Mouse (Mus musculus) hindbrain, embryonic 13.5 days (tissue): Measurements from ENCODE around the gene Epb41l1. TPM values are rescaled to one million over a fixed set of nuclear protein-coding genes. Genes with fewer than 3 reads are reported as not detected.
A peak's percentile ranks its signal among the peaks of the same experiment; 100 is the strongest.
"Not testable (repeated sequence)": the region's sequence is repeated elsewhere in the genome, so short reads cannot be mapped to it uniquely, and the experiment has no call there.

ENCODE experiments used
- ATAC-seq: fragments of 200-750 bp; cut with Nextera tagmentation; 2 replicates; pipeline ENCODE4 v1.8.0; 2017; ENCODE audit warnings: moderate TSS enrichment; ENCODE audit not compliant: low FRiP score
- H3K27ac ChIP-seq: fragments of 300-500 bp; sonication (generic); 2 replicates; pipeline ENCODE4 v1.5.1; 2015; ENCODE audit warnings: inconsistent platforms, mild to moderate bottlenecking, moderate library complexity
- H3K27me3 ChIP-seq: fragments of 300-500 bp; sonication (generic); 2 replicates; pipeline ENCODE4 v1.6.1; 2015; ENCODE audit warnings: mild to moderate bottlenecking, inconsistent platforms
- H3K36me3 ChIP-seq: fragments of 300-500 bp; sonication (generic); 2 replicates; pipeline ENCODE4 v1.6.1; 2015; ENCODE audit warnings: mild to moderate bottlenecking, inconsistent platforms
- H3K4me1 ChIP-seq: fragments of 300-500 bp; sonication (generic); replicated peaks from 2 replicates; pipeline ENCODE4 v1.6.1; 2015; ENCODE audit warnings: inconsistent platforms
- H3K4me2 ChIP-seq: fragments of 300-500 bp; sonication (generic); 2 replicates; pipeline ENCODE4 v1.6.1; 2015; ENCODE audit warnings: inconsistent platforms, mild to moderate bottlenecking, moderate library complexity
- H3K4me3 ChIP-seq: fragments of 300-500 bp; sonication (generic); 2 replicates; pipeline ENCODE4 v1.5.1; 2015; ENCODE audit warnings: mild to moderate bottlenecking, inconsistent platforms
- H3K9ac ChIP-seq: fragments of 300-500 bp; sonication (generic); 2 replicates; pipeline ENCODE4 v1.6.1; 2015; ENCODE audit warnings: mild to moderate bottlenecking, inconsistent platforms
- H3K9me3 ChIP-seq: fragments of 300-500 bp; sonication (generic); 2 replicates; pipeline ENCODE4 v1.6.1; 2016; ENCODE audit warnings: inconsistent platforms
- WGBS: fragments of 180-500 bp; shearing (Covaris S2); methylation state at CpG from one replicate; pipeline ENCODE4 v1.1.7; 2015; 5-methylcytosine and 5-hydroxymethylcytosine counted together
- polyA plus RNA-seq: library from polyadenylated mRNA; unstranded; fragments of >200 nt; fragmentation: Nextera tagmentation; extraction: Ambion mirVana; gene quantifications from 2 replicates; pipeline ENCODE4 v1.2.1, GENCODE M21; 2015

Epb41l1 gene
- polyA plus RNA-seq, 1 experiment from 2014 or later, result 11.5 TPM

DNA sequence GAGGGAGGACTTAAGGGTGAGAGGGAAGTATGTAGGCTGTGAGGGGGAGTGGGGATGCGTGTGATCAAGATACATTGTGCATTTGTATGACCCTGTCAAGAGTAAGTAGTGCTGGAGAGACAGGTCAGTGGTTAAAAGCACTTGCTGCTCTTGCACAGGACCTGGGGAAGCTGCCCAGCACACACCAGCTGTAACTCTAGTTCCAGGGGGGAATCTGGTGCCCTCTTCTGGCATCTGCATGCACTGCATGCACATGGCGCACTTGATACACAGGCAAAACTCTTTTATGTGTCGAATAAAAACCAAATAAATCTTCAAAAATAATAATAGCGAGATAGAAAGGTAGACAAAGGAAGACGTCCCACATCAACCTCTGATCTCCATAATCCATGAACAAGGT, 77.2 kb downstream of the Epb41l1 start:
- no peak overlapping the region for H3K27ac ChIP-seq
- no peak overlapping the region for H3K4me2 ChIP-seq
- H3K36me3 ChIP-seq, result peaks cover 80% of the 10 kb centered on the region
- peaks cover 21% of the 10 kb centered on the region for H3K4me1 ChIP-seq
- no peak for ATAC-seq
- no peaks in the 10 kb centered on the region for H3K27me3 ChIP-seq
- H3K4me3 ChIP-seq, result no peak overlapping the region
- H3K9me3 ChIP-seq, result no peaks in the 10 kb centered on the region
- H3K9ac ChIP-seq, result no peak overlapping the region
- WGBS, result 44% methylated on average over 5 of the region's 5 CpGs

DNA sequence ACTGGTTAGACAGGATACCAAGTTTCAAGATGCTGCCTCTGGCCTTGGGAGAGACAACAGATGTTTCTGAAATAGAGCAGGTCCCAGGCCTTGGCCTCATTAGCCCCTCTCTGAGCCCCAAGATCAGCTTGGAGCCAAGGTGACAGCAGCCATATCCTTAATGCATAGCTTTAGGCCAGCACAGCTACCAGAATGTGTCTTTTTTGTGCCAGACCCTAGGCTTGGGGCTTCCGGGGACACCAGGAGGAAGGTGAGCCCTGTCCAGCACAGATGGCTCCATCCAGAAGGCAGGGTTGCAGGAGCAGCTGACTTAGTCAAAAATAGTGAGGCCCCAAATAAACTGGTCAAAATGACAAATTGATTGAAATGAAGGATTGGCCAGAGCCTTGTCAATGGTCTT, 80.3 kb downstream of the Epb41l1 start:
- no peaks in the 10 kb centered on the region for H3K27me3 ChIP-seq
- peaks cover 9% of the 10 kb centered on the region; the same call in 1 of the 2 replicates for H3K4me1 ChIP-seq
- 97% methylated on average over 1 of the region's 1 CpGs for WGBS
- no peaks in the 10 kb centered on the region for H3K9me3 ChIP-seq
- H3K4me3 ChIP-seq, result no peak overlapping the region
- H3K9ac ChIP-seq, result no peak overlapping the region
- ATAC-seq, result no peak
- H3K4me2 ChIP-seq, result no peak overlapping the region
- H3K27ac ChIP-seq, result no peak overlapping the region
- peaks cover 89% of the 10 kb centered on the region for H3K36me3 ChIP-seq

DNA sequence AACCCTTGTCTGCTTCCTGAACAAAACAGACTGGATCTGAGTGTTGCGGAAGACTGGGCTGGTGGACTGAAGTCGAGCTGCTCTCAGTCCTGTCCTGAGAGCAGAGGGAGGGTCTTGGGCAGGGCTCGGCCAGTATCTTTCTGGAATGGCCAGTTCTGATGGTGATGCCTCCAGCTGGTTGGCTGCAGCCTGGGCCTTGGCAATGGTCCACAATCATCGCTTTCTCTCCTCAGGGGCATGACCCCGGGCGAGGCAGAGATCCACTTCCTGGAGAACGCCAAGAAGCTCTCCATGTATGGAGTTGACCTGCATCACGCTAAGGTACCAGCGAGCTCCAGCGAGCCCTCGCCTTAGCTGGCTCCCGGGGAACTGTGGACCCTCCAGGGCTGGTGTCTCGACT, 84.8 kb downstream of the Epb41l1 start:
- Histone ChIP-seq H3K9me3 (no peaks in the 10 kb centered on the region), H3K4me2 (no peak overlapping the region), H3K9ac (no peak overlapping the region), H3K27me3 (no peaks in the 10 kb centered on the region), H3K4me1 (no peaks in the 10 kb centered on the region), H3K4me3 (no peak overlapping the region), H3K27ac (no peak overlapping the region), H3K36me3 (peaks cover 92% of the 10 kb centered on the region)
- WGBS, result 91% methylated on average over 13 of the region's 13 CpGs
- no peak for ATAC-seq

DNA sequence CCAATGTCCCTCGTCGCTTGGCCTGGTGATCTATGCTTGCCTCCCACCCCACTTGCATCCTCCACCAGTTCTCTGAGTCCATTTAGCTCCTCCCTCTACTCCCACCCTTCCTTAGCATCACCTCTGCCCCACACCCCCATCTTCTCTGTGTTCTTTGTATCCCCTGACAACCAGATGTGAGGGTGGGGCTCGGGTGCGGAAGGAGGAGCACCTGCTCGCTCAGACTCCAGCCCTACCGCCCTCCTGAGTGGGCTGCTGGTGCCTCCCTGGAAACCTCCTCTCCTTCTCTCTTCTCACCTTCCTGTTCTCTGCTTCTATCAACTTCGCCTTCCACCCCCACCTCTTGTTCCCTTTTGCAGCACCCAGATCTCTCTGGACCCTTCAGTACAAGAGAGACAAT, 91.3 kb downstream of the Epb41l1 start:
- no peaks in the 10 kb centered on the region for H3K4me1 ChIP-seq
- ATAC-seq, result no peak
- WGBS, result 82% methylated on average over 7 of the region's 7 CpGs

DNA sequence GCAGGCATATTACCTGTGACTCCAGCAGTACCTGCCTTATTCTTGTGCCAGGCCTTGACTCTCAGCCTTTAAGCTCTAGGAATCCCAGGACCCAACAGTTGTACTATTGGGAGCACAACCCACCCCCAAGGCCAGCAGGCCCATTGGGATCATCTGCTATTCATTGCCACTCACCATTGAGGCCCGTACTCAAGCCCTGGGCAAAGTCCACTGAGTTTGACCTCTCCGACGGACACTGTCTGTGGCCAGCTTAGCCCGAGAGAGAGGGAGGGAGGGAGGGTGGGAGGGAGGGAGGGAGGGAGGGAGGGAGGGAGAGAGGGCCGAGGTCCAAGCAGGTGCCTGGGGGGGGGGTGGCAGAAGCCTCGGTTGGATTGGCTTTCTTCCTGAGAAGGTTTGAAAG, 91.9 kb downstream of the Epb41l1 start:
- Histone ChIP-seq H3K36me3 (peaks cover 79% of the 10 kb centered on the region), H3K4me1 (no peaks in the 10 kb centered on the region), H3K4me3 (no peak overlapping the region), H3K9me3 (no peaks in the 10 kb centered on the region), H3K4me2 (no peak overlapping the region), H3K9ac (no peak overlapping the region), H3K27me3 (no peaks in the 10 kb centered on the region), H3K27ac (no peak overlapping the region)
- WGBS, result 75% methylated on average over 3 of the region's 6 CpGs
- ATAC-seq, result no peak

More for the DNA sequence above, 91.3 kb downstream of the Epb41l1 start:
- Histone ChIP-seq H3K4me3 (no peak overlapping the region), H3K36me3 (peaks cover 81% of the 10 kb centered on the region), H3K27me3 (no peaks in the 10 kb centered on the region), H3K9ac (no peak overlapping the region), H3K9me3 (no peaks in the 10 kb centered on the region), H3K27ac (no peak overlapping the region), H3K4me2 (no peak overlapping the region)

DNA sequence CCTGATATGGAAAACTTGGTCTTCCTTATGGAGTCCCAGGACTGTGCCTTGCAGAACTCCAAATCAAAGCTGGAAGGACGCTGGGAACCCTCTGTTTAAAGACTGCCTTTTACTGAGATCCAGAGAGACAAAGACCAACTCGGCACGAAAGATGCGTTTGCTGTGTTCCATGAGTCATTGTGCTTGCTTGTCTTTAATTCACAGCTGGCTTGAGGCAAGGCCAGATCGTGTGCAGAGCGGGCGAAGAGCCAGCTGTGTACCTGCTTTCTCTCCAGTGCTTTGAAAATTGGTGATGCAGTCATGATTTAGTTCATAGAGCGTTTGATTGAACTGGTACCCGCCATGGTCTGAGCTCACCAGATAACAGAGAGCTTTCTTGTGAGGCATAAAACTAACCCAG, 94.4 kb downstream of the Epb41l1 start:
- Histone ChIP-seq H3K4me3 (no peak overlapping the region), H3K9ac (no peak overlapping the region; the same call in 1 of the 2 replicates), H3K36me3 (peaks cover 80% of the 10 kb centered on the region), H3K27ac (no peak overlapping the region), H3K4me2 (no peak overlapping the region), H3K27me3 (no peaks in the 10 kb centered on the region), H3K4me1 (no peaks in the 10 kb centered on the region), H3K9me3 (no peaks in the 10 kb centered on the region)
- WGBS, result 91% methylated on average over 9 of the region's 9 CpGs
- no peak for ATAC-seq

DNA sequence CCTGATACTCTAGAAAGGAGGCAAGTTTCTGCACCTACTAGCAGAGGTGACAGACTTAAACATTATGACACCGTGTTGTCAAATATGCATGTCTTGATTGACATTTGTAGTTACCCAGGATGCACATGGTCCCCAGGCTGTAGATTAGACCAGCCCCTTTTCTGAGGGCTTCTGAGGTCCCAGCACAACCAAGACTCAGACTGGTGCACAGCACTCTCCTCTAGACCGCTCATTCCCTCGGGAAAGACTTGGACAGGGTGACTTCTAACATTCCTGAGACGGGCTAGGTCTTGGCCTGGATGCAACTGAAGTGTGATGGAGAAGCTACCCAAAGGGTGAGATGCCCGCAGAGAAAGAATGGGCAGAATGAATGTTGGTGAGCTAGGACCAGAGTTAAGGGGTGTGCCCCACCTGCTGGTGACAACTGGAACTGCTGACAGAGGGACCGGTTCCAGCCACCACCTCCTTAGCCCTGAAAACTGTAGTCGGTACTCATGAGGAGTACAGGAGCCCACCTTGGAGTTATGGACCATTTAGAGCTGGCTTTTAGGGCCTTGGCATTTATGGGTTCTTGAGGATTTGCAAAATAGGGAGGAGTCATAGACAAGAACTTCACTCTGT, 95.0 kb downstream of the Epb41l1 start:
- ATAC-seq, result 0 out of 2 replicates have a peak, but pooled peaks have one; percentile 53
- H3K9ac ChIP-seq, result no peak overlapping the region
- H3K27ac ChIP-seq, result no peak overlapping the region
- H3K9me3 ChIP-seq, result no peaks in the 10 kb centered on the region
- no peaks in the 10 kb centered on the region for H3K27me3 ChIP-seq
- 27% methylated on average over 7 of the region's 7 CpGs for WGBS
- no peak overlapping the region for H3K4me3 ChIP-seq
- no peaks in the 10 kb centered on the region for H3K4me1 ChIP-seq
- H3K4me2 ChIP-seq, result no peak overlapping the region
- H3K36me3 ChIP-seq, result peaks cover 80% of the 10 kb centered on the region

DNA sequence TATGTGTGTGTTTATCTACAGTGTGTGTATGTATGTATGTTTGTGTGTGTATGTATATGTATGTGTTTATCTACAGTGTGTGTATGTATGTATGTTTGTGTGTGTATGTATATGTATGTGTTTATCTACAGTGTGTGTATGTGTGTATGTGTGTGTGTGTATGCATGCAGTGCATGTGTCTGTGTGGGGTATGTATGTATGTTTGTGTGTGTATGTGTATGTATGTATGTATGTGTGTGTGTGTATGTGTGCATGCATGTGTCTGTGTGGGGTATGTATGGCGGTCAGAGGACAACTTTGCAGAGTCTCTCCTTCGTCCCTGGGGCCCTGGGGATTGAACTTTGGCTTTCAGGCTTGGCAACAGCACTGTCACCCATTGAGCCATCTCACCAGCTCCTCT, 96.0 kb downstream of the Epb41l1 start:
- H3K4me1 ChIP-seq, H3K27ac ChIP-seq, H3K4me3 ChIP-seq, H3K9me3 ChIP-seq, H3K27me3 ChIP-seq, H3K4me2 ChIP-seq, H3K9ac ChIP-seq: not testable (repeated sequence)
- H3K36me3 ChIP-seq, result peaks cover 80% of the 10 kb centered on the region
- 94% methylated on average over 2 of the region's 2 CpGs for WGBS
- ATAC-seq, result peak; percentile 87; the same call in 1 of the 2 replicates

DNA sequence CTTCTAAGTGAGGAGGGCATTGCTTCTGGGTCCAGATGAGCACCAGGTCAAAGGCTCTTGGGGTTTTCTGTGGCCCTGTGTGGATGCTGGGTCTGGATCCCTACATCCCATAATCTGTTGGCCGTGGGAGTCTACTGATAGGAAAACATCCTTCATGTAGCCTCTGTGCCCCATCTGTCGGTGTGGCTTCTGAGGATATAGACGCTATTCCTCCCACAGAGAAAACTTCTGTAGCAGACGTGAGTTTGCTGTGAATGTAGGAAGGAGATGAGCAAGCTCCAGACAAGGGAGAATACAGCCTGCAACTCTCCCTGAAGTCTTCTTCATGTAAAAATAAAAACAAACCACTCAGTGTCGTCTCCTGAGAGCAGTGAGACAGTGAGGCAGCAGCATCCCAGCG, 97.6 kb downstream of the Epb41l1 start:
- Histone ChIP-seq H3K9ac (no peak overlapping the region), H3K4me2 (no peak overlapping the region), H3K36me3 (peaks cover 84% of the 10 kb centered on the region), H3K27ac (no peak overlapping the region), H3K4me1 (no peaks in the 10 kb centered on the region), H3K27me3 (no peaks in the 10 kb centered on the region), H3K9me3 (no peaks in the 10 kb centered on the region), H3K4me3 (no peak overlapping the region)
- WGBS, result 78% methylated on average over 6 of the region's 6 CpGs
- no peak for ATAC-seq

DNA sequence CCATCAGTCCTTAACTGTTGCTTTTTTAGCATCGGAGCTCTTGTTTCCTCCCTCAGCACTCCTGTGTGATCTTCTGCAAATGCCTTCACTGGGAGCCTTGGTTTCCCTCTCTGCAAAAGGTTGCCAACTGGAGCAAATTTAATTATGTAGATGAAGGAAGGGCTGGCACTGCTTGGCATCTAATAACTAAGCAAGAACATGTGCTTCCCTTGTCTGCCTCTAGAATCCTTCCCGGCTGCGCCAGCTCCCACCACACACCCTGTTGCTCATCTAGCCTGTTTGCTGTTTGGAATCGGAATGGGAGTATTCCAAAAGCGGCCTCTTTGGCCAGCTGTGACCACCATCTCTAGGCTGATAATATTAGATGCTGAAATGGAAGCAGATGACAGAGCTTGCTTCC, 98.9 kb downstream of the Epb41l1 start:
- Histone ChIP-seq H3K4me3 (no peak overlapping the region), H3K4me2 (no peak overlapping the region), H3K27ac (no peak overlapping the region), H3K27me3 (no peaks in the 10 kb centered on the region), H3K9ac (no peak overlapping the region), H3K36me3 (peaks cover 81% of the 10 kb centered on the region), H3K4me1 (no peaks in the 10 kb centered on the region), H3K9me3 (no peaks in the 10 kb centered on the region)
- WGBS, result 93% methylated on average over 5 of the region's 5 CpGs
- no peak for ATAC-seq

DNA sequence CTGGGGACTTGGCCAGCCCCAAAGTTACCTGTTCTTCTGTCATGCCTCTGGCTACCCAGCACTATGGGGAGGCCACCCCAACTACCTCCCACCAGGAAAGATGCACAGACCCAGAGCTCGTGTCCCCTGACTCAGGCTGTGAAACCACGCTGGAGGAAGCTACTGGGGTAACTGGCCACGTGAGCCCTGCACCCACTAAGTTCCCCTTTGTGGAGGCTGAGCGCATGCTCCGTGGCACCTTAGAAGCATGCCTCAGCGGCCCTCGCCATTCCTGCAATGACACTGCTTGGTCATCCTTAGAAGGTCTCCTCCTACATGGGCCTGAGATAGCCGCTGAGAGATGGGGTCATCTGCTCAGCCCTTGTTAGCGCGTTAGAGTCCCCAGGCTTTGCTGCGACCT, 102.3 kb downstream of the Epb41l1 start:
- Histone ChIP-seq H3K27me3 (no peaks in the 10 kb centered on the region), H3K27ac (no peak overlapping the region), H3K9me3 (no peaks in the 10 kb centered on the region), H3K9ac (no peak overlapping the region), H3K4me2 (no peak overlapping the region), H3K4me1 (no peaks in the 10 kb centered on the region), H3K36me3 (peaks cover 81% of the 10 kb centered on the region), H3K4me3 (no peak overlapping the region)
- 89% methylated on average over 11 of the region's 11 CpGs for WGBS
- ATAC-seq, result no peak

DNA sequence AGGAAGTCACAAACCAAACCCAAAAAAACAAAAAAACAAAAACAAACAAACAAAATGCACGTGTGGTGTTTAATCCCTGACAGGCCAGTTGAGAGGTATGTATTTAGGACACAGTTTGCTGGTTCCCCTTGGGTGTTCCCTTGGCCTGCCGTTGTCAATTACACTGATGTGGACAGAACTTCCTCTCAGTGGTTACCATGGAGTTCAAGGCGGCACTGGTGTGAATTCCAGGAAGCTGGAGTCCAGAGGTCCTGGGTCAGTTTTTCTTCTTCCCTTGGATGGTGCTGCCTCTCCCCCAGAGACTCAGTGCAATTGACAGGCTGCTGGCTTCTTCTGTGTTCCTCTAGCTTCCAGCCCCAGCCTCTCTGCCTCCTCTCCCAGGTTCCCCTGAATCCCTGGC, 103.4 kb downstream of the Epb41l1 start:
- WGBS, result 39% methylated on average over 3 of the region's 3 CpGs
- no peaks in the 10 kb centered on the region for H3K4me1 ChIP-seq
- H3K4me2 ChIP-seq, result no peak overlapping the region
- H3K27ac ChIP-seq, result no peak overlapping the region
- H3K4me3 ChIP-seq, result no peak overlapping the region
- ATAC-seq, result no peak
- H3K9me3 ChIP-seq, result no peaks in the 10 kb centered on the region
- 0 out of 2 replicates have a peak overlapping the region, but pooled peaks have one; percentile 24 for H3K9ac ChIP-seq
- no peaks in the 10 kb centered on the region for H3K27me3 ChIP-seq
- H3K36me3 ChIP-seq, result peaks cover 78% of the 10 kb centered on the region

DNA sequence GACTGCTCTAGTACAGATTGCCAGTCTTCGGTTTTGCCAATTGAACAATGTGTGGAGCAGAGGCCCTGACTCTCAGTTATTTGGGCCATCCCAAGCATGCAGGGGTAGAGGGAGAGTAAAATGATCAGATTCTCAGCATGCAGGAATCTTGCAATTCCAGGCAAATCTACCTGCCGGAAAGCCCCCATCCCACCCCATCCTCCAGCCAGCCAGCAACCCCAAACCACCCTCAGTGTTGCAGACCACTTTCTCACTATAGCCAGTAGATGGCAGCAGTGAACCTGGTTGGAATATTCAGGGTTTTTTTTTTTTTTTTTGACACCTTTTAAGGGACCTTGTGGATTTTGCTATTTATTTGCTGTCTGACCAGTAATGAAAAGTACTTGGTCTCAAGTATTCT, 109.0 kb downstream of the Epb41l1 start:
- H3K36me3 ChIP-seq, result peaks cover 59% of the 10 kb centered on the region
- 0 out of 2 replicates have a peak, but pooled peaks cover 3% of the 10 kb centered on the region for H3K27me3 ChIP-seq
- H3K4me2 ChIP-seq, result no peak overlapping the region
- ATAC-seq, result no peak
- no peaks in the 10 kb centered on the region for H3K9me3 ChIP-seq
- 64% methylated on average over 2 of the region's 2 CpGs for WGBS
- no peak overlapping the region for H3K4me3 ChIP-seq
- no peak overlapping the region for H3K27ac ChIP-seq
- no peak overlapping the region for H3K9ac ChIP-seq
- no peaks in the 10 kb centered on the region for H3K4me1 ChIP-seq
